Mouse (Mus musculus) hindbrain, embryonic 13.5 days (tissue): ENCODE measurements around the gene Cav1. TPM values are rescaled to one million over a fixed set of nuclear protein-coding genes. Genes with fewer than 3 reads are reported as not detected.
A peak's percentile ranks its signal among the peaks of the same experiment; 100 is the strongest.

Experiments used
- ATAC-seq: fragments of 200-750 bp; cut with Nextera tagmentation; 2 replicates; pipeline ENCODE4 v1.8.0; 2017; ENCODE audit warnings: moderate TSS enrichment; ENCODE audit not compliant: low FRiP score
- H3K27ac ChIP-seq: fragments of 300-500 bp; sonication (generic); 2 replicates; pipeline ENCODE4 v1.5.1; 2015; ENCODE audit warnings: inconsistent platforms, mild to moderate bottlenecking, moderate library complexity
- H3K27me3 ChIP-seq: fragments of 300-500 bp; sonication (generic); 2 replicates; pipeline ENCODE4 v1.6.1; 2015; ENCODE audit warnings: mild to moderate bottlenecking, inconsistent platforms
- H3K36me3 ChIP-seq: fragments of 300-500 bp; sonication (generic); 2 replicates; pipeline ENCODE4 v1.6.1; 2015; ENCODE audit warnings: mild to moderate bottlenecking, inconsistent platforms
- H3K4me1 ChIP-seq: fragments of 300-500 bp; sonication (generic); replicated peaks from 2 replicates; pipeline ENCODE4 v1.6.1; 2015; ENCODE audit warnings: inconsistent platforms
- H3K4me2 ChIP-seq: fragments of 300-500 bp; sonication (generic); 2 replicates; pipeline ENCODE4 v1.6.1; 2015; ENCODE audit warnings: inconsistent platforms, mild to moderate bottlenecking, moderate library complexity
- H3K4me3 ChIP-seq: fragments of 300-500 bp; sonication (generic); 2 replicates; pipeline ENCODE4 v1.5.1; 2015; ENCODE audit warnings: mild to moderate bottlenecking, inconsistent platforms
- H3K9ac ChIP-seq: fragments of 300-500 bp; sonication (generic); 2 replicates; pipeline ENCODE4 v1.6.1; 2015; ENCODE audit warnings: mild to moderate bottlenecking, inconsistent platforms
- H3K9me3 ChIP-seq: fragments of 300-500 bp; sonication (generic); 2 replicates; pipeline ENCODE4 v1.6.1; 2016; ENCODE audit warnings: inconsistent platforms
- WGBS: fragments of 180-500 bp; shearing (Covaris S2); methylation state at CpG from one replicate; pipeline ENCODE4 v1.1.7; 2015; 5-methylcytosine and 5-hydroxymethylcytosine counted together
- polyA plus RNA-seq: library from polyadenylated mRNA; unstranded; fragments of >200 nt; fragmentation: Nextera tagmentation; extraction: Ambion mirVana; gene quantifications from 2 replicates; pipeline ENCODE4 v1.2.1, GENCODE M21; 2015

Cav1 gene
- polyA plus RNA-seq, result 19.6 and 19.8 TPM in 2 replicates

DNA sequence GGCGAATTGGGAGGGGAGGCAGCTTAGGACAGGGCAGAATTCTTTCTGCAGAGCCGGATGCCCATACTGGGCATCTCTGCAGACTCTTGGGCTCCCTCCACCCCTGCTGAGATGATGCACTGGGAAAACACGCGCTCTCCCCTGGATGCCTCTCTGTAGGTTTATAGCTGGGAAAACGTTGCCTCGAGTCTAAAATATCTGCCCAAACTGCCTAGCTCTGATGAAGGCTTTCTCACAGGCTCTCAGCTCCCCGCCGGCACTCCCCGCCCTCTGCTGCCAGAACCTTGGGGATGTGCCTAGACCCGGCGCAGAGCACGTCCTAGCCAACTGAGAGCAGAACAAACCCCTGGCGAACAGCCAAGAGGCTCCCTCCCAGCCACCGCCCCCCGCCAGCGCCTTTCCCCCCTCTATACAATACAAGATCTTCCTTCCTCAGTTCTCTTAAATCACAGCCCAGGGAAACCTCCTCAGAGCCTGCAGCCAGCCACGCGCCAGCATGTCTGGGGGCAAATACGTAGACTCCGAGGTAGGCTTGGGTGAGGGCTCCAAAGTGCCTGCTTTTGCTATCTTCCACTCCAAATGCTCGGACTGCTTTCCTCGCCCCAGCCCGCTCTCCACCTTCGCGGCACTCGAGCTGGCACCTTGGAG, at the start of gene Cav1:
TSS of gene Cav1 (plus strand) at position 382 of the 648 bp plus-strand sequence.
- H3K4me1 ChIP-seq, result peaks cover 23% of the 10 kb centered on the region
- H3K36me3 ChIP-seq, result no peaks in the 10 kb centered on the region
- WGBS, result 1% methylated on average over 26 of the region's 26 CpGs
- no peaks in the 10 kb centered on the region for H3K9me3 ChIP-seq
- peaks cover 43% of the 10 kb centered on the region for H3K27me3 ChIP-seq
- H3K4me2 ChIP-seq, result peak within 1 kb of the TSS; percentile 93
- no peak within 1 kb of the TSS for H3K27ac ChIP-seq
- ATAC-seq, result peak; percentile 82
- peak within 1 kb of the TSS; percentile 68 for H3K9ac ChIP-seq
- peak within 1 kb of the TSS; percentile 48 for H3K4me3 ChIP-seq

DNA sequence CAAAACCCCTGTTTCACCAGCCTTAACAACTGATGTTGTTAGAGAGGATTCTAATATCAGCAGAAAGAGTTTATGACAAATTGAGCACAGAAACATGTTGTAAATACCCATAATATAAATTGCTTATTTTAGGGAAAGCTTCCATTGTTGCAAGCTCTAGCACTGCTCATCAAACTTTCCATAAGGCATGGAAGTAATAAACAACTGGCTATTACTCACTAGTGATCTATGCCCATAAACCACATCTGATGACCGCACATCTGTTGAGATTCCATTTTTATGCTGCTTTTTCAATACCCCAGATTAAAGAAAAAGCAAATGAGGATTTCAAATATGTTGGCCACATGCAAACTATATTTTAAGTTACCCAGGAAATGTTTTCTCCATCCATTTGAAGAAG, 48.0 kb upstream of the Cav1 start:
- H3K36me3 ChIP-seq, result no peaks in the 10 kb centered on the region
- H3K27me3 ChIP-seq, result no peaks in the 10 kb centered on the region
- H3K4me2 ChIP-seq, result no peak overlapping the region
- no peaks in the 10 kb centered on the region for H3K4me1 ChIP-seq
- no peak overlapping the region for H3K4me3 ChIP-seq
- H3K9ac ChIP-seq, result no peak overlapping the region
- H3K9me3 ChIP-seq, result no peaks in the 10 kb centered on the region
- 94% methylated on average over 1 of the region's 1 CpGs for WGBS
- no peak for ATAC-seq
- no peak overlapping the region for H3K27ac ChIP-seq

DNA sequence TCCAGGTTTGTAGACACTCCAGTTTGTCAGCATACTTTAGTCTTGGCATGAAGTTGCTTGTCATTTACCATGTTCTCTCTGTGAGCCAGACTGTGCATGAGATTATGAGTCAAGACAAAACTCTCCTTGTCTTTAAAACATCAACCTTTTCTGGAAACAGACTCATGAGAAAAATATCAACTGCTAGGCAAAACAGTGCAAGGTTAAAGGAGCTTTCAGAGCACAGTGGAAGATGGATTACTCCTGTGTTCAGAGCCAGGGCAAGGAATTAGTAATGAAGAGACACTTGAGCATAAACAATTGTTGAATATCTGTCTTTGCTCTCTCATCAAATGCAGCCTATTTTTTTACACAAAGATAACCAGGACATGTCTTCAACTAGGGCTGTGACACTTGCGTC, 47.2 kb upstream of the Cav1 start:
- Histone ChIP-seq H3K9me3 (no peaks in the 10 kb centered on the region), H3K27ac (no peak overlapping the region), H3K4me2 (no peak overlapping the region), H3K27me3 (no peaks in the 10 kb centered on the region), H3K9ac (no peak overlapping the region), H3K4me3 (no peak overlapping the region), H3K4me1 (no peaks in the 10 kb centered on the region), H3K36me3 (no peaks in the 10 kb centered on the region)
- no peak for ATAC-seq
- WGBS, result 94% methylated on average over 1 of the region's 1 CpGs

DNA sequence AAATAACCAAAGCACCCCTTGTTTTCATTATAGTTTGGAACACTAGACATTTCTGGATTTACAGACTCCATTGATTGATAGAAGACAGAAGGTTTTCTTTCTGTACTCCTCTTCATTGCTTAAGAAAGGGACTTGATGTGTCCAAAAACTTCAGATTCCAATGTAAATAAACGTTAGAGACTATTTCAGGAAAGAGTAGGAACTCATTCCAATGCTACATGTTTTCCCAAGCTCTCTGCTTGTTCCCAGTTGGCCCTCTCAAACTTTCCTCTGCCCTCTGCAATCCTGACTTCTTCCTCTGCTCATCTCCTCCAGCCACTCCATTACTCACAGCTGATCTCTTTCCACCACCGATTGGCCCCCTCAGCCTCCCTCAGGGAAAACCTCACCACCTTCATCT, 43.3 kb upstream of the Cav1 start:
- no peak for ATAC-seq
- no peak overlapping the region for H3K4me3 ChIP-seq
- 68% methylated on average over 2 of the region's 2 CpGs for WGBS
- H3K27me3 ChIP-seq, result no peaks in the 10 kb centered on the region
- H3K4me2 ChIP-seq, result no peak overlapping the region
- H3K27ac ChIP-seq, result no peak overlapping the region
- no peaks in the 10 kb centered on the region for H3K4me1 ChIP-seq
- H3K9me3 ChIP-seq, result no peaks in the 10 kb centered on the region
- no peak overlapping the region for H3K9ac ChIP-seq
- no peaks in the 10 kb centered on the region for H3K36me3 ChIP-seq

DNA sequence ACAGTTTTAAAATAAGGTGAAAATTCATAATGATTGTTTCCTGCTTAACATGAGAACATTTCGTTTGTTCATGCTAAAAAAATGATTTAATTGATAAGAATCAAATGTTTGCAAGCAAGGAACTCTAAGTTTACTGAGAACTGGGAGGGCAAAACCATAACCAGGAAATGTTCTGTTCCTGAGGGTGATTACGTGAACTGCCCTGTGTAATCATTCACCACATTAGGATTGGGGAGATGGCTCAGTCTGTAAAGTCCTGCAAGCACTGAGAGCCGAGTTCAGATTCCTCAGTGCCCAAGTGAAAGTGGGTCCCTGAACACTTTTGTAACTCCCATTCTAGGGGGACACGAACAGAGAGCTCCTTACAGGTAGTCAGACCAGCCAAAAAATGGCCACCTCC, 41.1 kb upstream of the Cav1 start:
- Histone ChIP-seq H3K4me3 (no peak overlapping the region), H3K9ac (no peak overlapping the region), H3K4me2 (no peak overlapping the region), H3K27me3 (no peaks in the 10 kb centered on the region), H3K9me3 (no peaks in the 10 kb centered on the region), H3K36me3 (no peaks in the 10 kb centered on the region), H3K4me1 (no peaks in the 10 kb centered on the region), H3K27ac (no peak overlapping the region)
- ATAC-seq, result no peak
- WGBS, result 75% methylated on average over 4 of the region's 4 CpGs

DNA sequence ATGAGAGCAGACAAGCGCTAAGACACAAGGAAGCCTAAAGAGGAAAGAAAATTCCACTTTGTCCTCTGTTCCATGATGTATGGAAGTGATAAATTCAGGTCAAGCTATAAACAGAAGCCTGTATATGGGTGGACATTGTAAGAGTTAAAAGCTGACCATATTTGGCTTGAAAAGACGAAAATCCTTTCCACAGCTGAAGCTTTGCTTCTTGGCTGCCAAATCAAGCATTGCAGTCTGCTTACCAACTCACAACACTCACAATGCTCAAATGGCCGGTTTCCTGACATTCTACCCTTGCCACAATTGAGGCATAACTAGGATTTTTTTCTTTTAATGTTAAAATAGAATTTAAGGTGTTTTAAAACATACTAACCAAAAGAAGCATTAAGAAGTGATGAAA, 39.7 kb upstream of the Cav1 start:
- no peak overlapping the region for H3K4me3 ChIP-seq
- no peak overlapping the region for H3K27ac ChIP-seq
- H3K4me2 ChIP-seq, result no peak overlapping the region
- H3K9ac ChIP-seq, result no peak overlapping the region
- no peak for ATAC-seq
- no peaks in the 10 kb centered on the region for H3K27me3 ChIP-seq
- no peaks in the 10 kb centered on the region for H3K36me3 ChIP-seq
- no peaks in the 10 kb centered on the region for H3K4me1 ChIP-seq
- WGBS, result 92% methylated on average over 3 of the region's 3 CpGs
- H3K9me3 ChIP-seq, result no peaks in the 10 kb centered on the region

DNA sequence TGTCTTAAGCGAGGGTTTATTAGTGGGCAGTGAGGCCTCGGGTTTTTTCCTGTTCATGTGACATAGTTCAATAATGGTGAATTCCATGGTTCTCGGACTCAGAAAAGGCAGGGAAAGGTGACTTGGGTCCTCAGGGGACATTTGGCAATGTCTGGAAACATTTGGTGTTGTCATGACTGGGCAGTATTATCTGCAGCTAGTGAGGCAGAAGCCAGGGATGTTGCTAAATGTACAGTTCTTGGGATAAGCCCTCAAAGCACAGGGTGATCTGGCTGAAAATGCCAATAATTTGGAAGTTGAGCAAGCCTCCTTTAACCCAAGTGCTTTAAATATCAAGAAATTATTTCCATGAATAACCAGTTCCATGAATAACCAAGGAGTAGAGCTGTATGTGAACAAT, 27.8 kb upstream of the Cav1 start:
- WGBS, result 92% methylated on average over 3 of the region's 3 CpGs

DNA sequence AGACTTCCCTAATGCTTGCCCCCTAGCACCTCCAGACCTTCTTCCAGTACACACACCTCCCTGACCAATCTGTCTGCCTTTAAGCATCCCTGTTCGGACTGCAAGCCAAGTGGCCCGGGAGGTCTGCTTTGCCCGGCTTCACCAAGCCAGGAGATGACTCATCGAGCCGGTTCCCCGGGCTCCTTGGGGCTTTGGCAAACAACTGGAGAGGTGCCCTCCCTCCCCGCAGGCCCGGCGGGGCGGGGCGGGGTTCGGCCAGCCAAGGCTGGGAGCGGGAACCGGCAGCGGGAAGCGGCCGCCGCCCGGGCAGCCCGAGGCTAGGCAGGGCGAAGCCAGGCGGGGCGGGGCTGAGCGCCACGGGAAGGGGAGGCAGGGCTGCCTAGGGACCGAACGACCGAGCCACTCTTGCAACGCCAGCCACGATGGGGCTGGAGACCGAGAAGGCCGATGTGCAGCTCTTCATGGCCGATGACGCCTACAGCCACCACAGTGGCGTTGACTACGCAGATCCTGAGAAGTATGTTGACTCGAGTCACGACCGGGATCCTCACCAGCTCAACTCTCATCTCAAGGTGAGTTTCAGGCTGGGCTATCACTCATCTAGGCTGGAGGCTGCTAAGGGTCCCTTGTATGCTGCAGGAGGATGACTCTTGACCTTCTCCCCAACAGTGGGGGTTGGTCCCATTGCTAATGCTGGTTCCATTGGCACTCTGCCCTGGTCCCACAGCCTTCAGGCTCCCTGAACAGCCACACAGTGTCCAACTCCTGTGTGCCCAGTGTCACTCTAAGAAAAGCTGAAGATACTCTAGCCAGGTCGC, 25.0 kb upstream of the Cav1 start, which contains the start of gene Cav2:
TSS of gene Cav2 (plus strand) at position 247 of the 818 bp plus-strand sequence.
- Histone ChIP-seq H3K9ac (peak within 1 kb of the TSS; percentile 77), H3K4me1 (peaks cover 10% of the 10 kb centered on the region), H3K27me3 (peaks cover 12% of the 10 kb centered on the region; the same call in 1 of the 2 replicates), H3K27ac (no peak within 1 kb of the TSS), H3K4me2 (peak within 1 kb of the TSS; percentile 76), H3K36me3 (no peaks in the 10 kb centered on the region), H3K9me3 (no peaks in the 10 kb centered on the region), H3K4me3 (peak within 1 kb of the TSS; percentile 51)
- under 1% methylated on average over 38 of the region's 40 CpGs for whole genome bisulfite sequencing
- peak; percentile 89 for ATAC-seq

More for the DNA sequence above, 27.8 kb upstream of the Cav1 start:
- no peak overlapping the region for H3K27ac ChIP-seq
- H3K4me1 ChIP-seq, result peaks cover 10% of the 10 kb centered on the region
- no peaks in the 10 kb centered on the region for H3K36me3 ChIP-seq
- no peak for ATAC-seq
- H3K9ac ChIP-seq, result no peak overlapping the region
- no peaks in the 10 kb centered on the region for H3K9me3 ChIP-seq
- H3K4me3 ChIP-seq, result no peak overlapping the region
- H3K27me3 ChIP-seq, result peaks cover 12% of the 10 kb centered on the region; the same call in 1 of the 2 replicates
- H3K4me2 ChIP-seq, result no peak overlapping the region

DNA sequence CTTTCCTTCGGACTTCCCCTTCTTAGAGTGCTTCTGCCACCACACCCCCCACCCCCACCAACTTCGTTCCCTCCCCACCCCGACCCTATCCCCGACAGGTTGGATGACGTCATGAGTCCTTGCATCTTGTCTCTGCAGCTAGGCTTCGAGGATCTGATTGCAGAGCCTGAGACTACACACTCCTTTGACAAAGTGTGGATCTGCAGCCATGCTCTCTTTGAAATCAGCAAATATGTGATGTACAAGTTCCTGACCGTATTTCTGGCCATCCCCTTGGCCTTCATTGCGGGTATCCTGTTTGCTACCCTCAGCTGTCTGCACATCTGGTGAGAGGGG, 24.4 kb upstream of the Cav1 start:
- Histone ChIP-seq H3K36me3 (no peaks in the 10 kb centered on the region), H3K9ac (no peak overlapping the region; the same call in 1 of the 2 replicates), H3K27ac (no peak overlapping the region), H3K9me3 (no peaks in the 10 kb centered on the region), H3K4me3 (peak overlapping the region; percentile 51), H3K27me3 (peaks cover 12% of the 10 kb centered on the region; the same call in 1 of the 2 replicates), H3K4me1 (peaks cover 10% of the 10 kb centered on the region), H3K4me2 (peak overlapping the region; percentile 76)
- ATAC-seq, result peak; percentile 65
- WGBS, result 28% methylated on average over 8 of the region's 8 CpGs

DNA sequence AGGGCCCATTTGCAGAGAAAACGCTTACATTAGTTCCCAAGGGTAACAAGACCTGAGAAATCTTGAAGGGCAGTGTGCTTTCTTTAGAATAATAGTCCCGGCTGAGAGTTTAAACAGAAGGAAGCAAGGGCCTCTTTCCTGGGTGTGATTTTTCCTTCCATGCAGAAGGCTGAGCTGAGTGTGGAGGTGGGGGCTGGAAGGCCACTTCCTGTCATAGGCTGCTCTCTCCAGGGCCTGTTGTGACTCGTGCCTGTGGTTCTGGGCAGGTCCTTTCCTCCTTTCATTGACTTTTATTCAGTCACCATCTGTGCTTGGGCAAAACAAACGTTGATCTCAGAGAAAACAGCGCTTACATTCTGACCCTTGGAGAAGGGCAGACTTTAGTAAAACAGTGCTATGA, 24.0 kb upstream of the Cav1 start:
- H3K27me3 ChIP-seq, result peaks cover 12% of the 10 kb centered on the region; the same call in 1 of the 2 replicates
- 43% methylated on average over 5 of the region's 5 CpGs for whole genome bisulfite sequencing
- H3K9me3 ChIP-seq, result no peaks in the 10 kb centered on the region
- H3K27ac ChIP-seq, result no peak overlapping the region
- no peak overlapping the region for H3K9ac ChIP-seq
- no peak for ATAC-seq
- H3K4me1 ChIP-seq, result peaks cover 10% of the 10 kb centered on the region
- H3K4me3 ChIP-seq, result no peak overlapping the region; the same call in 1 of the 2 replicates
- peak overlapping the region; percentile 76 for H3K4me2 ChIP-seq
- no peaks in the 10 kb centered on the region for H3K36me3 ChIP-seq

DNA sequence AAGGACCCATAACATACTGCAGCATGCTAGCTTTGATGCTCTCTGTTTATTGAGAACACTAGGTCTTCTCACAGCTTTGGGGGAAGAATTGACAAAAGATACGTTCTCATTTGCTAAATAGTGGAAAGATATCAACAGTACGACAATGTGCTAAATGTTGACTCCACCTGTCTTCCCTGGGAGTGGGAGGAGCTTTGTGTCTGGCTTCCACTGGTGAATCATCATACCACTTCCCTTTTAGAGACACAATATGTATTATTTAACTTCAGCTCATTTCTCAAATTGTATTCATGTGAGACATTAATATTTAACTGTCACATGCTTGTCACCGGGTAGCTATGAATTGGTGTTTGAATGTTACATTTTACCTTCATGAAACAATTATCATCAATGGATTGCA, 22.3 kb upstream of the Cav1 start:
- Histone ChIP-seq H3K4me3 (no peak overlapping the region), H3K4me2 (no peak overlapping the region), H3K27me3 (peaks cover 12% of the 10 kb centered on the region; the same call in 1 of the 2 replicates), H3K27ac (no peak overlapping the region), H3K4me1 (peaks cover 10% of the 10 kb centered on the region), H3K9me3 (no peaks in the 10 kb centered on the region), H3K9ac (no peak overlapping the region), H3K36me3 (no peaks in the 10 kb centered on the region)
- ATAC-seq, result no peak
- WGBS, result 82% methylated on average over 3 of the region's 3 CpGs

DNA sequence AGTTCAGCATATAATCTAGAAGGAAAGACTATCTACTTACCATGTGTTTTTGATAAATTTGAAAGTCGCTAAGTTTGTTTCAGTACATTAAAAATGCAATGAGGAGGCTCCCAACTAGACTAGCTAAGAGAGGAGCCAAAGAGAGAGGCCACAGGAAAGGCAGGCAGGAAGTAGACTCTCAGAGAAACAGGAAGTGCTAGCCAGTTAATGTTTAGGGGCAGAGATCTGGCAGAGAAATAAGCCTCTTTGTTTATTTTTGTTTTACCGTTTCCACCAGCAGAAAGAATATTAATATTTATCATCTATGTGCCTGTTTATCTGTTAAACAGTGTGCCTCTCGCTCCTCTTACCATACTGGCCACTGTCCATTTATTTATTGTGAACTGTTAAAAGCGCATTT, 19.8 kb upstream of the Cav1 start:
- ATAC-seq, result no peak
- no peak overlapping the region for H3K27ac ChIP-seq
- H3K9ac ChIP-seq, result no peak overlapping the region
- H3K4me3 ChIP-seq, result no peak overlapping the region
- peaks cover 6% of the 10 kb centered on the region for H3K4me1 ChIP-seq
- H3K9me3 ChIP-seq, result no peaks in the 10 kb centered on the region
- 72% methylated on average over 4 of the region's 4 CpGs for WGBS
- no peaks in the 10 kb centered on the region for H3K27me3 ChIP-seq
- no peak overlapping the region for H3K4me2 ChIP-seq
- H3K36me3 ChIP-seq, result no peaks in the 10 kb centered on the region
